Mouse (Mus musculus) erythroblast, embryonic 14.5 days (primary cell): ENCODE data around the gene Ch25h. TPM values are rescaled to one million over a fixed set of nuclear protein-coding genes. Genes with fewer than 3 reads are reported as not detected.

Experiments used
- H3K27me3 ChIP-seq: 2 replicates; pipeline ENCODE4 v1.6.1; 2012; ENCODE audit warnings: inconsistent platforms; ENCODE audit not compliant: control insufficient read depth
- H3K36me3 ChIP-seq: 2 replicates; pipeline ENCODE4 v1.6.1; 2012; ENCODE audit warnings: mild to moderate bottlenecking, inconsistent platforms; ENCODE audit not compliant: control insufficient read depth
- H3K4me1 ChIP-seq: 2 replicates; pipeline ENCODE4 v1.6.1; 2012; ENCODE audit warnings: inconsistent platforms; ENCODE audit not compliant: control insufficient read depth
- H3K4me3 ChIP-seq: replicated peaks from 2 replicates; pipeline ENCODE3; 2012; ENCODE audit warnings: moderate library complexity, mild to moderate bottlenecking, inconsistent platforms
- H3K9me3 ChIP-seq: 2 replicates; pipeline ENCODE4 v1.6.1; 2012; ENCODE audit warnings: low read length, inconsistent platforms, mixed read lengths; ENCODE audit not compliant: control insufficient read depth
- GATA1 ChIP-seq: IDR thresholded peaks from 2 replicates; pipeline ENCODE4 v1.6.1; 2012; ENCODE audit warnings: low read length, inconsistent platforms, mixed read lengths
- TAL1 ChIP-seq: IDR thresholded peaks from 3 replicates; pipeline ENCODE4 v1.6.1; 2012; ENCODE audit warnings: low read length, inconsistent platforms, mixed read lengths
- polyA plus RNA-seq: library from polyadenylated mRNA; stranded (reverse); fragments of >175 nt; gene quantifications from 2 replicates; pipeline ENCODE4 v1.2.3, GENCODE M21; 2012

Ch25h gene
- not detected in 2 replicates for polyA plus RNA-seq

DNA sequence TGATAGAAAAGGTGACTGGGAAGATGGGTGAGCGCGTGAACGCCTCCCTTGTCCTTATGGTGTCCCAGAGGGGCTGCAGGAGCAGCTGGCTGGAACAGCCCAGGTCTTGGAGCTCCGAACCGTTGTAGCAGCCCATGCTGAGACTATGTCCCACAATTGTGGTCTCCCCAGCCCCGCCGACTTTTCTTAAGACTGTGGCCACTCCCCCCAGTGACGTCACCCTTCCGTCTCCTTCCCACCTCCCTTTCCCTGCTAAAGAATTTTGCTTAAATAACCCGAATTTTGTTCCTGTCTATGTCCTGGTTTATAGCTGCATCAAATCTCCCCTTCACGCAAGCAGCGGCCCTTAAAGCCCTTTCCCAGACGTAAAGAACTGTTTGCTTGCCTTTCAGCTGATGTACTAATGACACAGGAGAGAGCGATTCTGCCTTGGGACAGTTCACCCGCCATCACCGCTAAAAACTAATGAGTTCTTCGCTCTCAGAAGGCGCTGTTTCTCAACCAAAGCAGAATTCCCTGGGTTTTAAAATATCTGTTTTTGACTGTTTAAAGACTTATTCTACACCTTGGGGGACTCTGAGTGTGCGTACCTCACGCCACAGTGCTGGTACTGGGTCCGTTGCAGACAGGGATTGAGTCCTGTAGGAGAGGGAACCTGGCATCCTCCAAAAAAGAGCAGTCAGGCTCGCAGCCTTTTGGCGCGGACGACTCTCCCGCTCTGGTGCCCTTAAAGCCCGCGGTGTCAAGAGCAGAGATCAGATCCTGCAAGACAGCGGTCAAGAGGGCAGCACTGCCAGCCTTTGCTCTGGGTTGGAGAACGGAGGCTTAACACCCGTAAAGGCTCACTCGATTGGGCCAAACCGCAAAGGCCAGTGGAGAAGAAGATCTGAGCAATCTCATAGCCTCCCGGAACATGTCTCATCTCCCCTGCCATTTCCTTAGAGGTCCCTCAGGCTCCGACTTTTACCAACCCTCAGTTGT lies at the start of gene Ch25h:
Gene Ch25h (minus strand): TSS at position 174 of the 981 bp plus-strand sequence.
- no peak for TF ChIP-seq TAL1
- no peak for TF ChIP-seq GATA1
- peaks cover 8% of the 10 kb centered on the region for H3K4me1 ChIP-seq
- no peaks in the 10 kb centered on the region for H3K36me3 ChIP-seq
- peak within 1 kb of the TSS; percentile 37 for H3K4me3 ChIP-seq
- peaks cover 56% of the 10 kb centered on the region for H3K27me3 ChIP-seq
- H3K9me3 ChIP-seq, result peaks cover 3% of the 10 kb centered on the region; the same call in 1 of the 2 replicates

DNA sequence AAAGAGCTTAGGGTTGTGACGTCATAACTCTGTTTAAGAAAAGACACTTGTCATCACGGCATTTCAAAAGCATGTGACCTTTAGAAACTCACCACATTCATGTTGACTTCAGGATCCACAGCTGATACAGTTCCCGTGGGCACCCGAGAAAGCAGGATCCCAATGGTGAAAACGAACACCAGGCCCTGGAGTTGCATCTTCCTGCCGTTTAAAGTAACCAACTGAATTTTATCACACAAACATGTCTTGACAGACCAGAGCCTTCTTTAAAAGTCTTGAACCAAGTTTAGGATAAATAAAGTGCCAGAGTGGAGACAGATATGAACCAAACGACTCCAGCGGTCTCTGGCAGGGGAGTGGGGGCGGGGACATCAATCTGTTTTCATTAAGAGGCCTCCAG lies 49.7 kb upstream of the Ch25h start:
- Histone ChIP-seq H3K27me3 (no peaks in the 10 kb centered on the region), H3K36me3 (peaks cover 3% of the 10 kb centered on the region; the same call in 1 of the 2 replicates), H3K9me3 (no peaks in the 10 kb centered on the region), H3K4me1 (peaks cover 20% of the 10 kb centered on the region), H3K4me3 (no peak overlapping the region)
- no peak for TF ChIP-seq GATA1
- no peak for TF ChIP-seq TAL1

DNA sequence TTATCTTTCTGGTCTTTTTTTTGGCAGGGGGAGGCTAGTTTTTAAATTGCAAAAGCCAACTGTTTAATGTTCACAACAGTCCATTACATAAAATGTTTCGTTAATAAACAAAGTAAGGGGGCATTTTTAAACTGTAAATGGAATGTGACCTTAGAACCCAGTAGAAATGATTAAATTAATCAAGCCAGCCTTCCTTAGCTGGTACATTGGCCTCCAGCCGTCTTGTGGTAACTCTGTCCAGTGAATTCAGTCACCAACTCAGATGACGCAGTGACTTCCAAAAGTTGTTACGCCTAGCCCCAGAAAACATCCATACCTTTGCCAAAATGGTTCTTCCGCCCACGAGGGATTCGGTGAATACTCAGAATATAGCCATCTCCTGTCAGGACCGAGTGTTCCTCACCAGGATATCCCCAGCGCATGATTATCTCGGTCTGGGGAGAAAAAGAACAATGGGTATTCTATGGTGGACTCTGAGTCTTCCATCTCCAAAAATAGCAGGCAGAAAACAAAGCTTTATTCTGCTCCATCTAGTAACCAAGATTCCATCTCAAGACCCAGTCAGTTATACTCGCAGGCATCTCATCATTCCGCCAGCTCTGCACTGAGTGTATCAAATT lies 48.3 kb upstream of the Ch25h start:
- Histone ChIP-seq H3K27me3 (no peaks in the 10 kb centered on the region), H3K36me3 (peaks cover 6% of the 10 kb centered on the region; the same call in 1 of the 2 replicates), H3K4me1 (peaks cover 19% of the 10 kb centered on the region), H3K9me3 (no peaks in the 10 kb centered on the region), H3K4me3 (no peak overlapping the region)
- TF ChIP-seq TAL1 (no peak), GATA1 (no peak)

DNA sequence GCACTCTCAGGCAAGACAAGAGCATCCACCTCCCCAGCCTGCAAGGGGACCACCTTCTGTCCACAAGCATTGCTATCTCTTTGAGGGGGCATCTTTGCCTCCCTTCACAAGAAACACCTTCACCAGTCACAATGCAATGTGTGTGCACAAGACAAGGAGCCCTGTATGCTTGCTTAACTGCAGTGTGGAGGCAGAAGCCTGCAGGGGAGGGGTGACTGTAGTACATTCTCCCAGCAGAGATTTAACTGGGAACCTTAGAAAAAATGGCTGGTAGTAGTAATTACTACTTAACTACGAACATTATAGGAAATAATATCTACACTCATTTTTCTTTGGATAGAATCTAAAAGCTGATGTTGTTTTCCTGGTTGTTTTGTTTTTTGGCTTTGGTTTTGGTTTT lies 47.0 kb upstream of the Ch25h start:
- Histone ChIP-seq H3K27me3 (no peaks in the 10 kb centered on the region), H3K4me3 (no peak overlapping the region), H3K4me1 (peaks cover 13% of the 10 kb centered on the region), H3K9me3 (no peaks in the 10 kb centered on the region), H3K36me3 (peaks cover 6% of the 10 kb centered on the region; the same call in 1 of the 2 replicates)
- no peak for TF ChIP-seq GATA1
- no peak for TF ChIP-seq TAL1

DNA sequence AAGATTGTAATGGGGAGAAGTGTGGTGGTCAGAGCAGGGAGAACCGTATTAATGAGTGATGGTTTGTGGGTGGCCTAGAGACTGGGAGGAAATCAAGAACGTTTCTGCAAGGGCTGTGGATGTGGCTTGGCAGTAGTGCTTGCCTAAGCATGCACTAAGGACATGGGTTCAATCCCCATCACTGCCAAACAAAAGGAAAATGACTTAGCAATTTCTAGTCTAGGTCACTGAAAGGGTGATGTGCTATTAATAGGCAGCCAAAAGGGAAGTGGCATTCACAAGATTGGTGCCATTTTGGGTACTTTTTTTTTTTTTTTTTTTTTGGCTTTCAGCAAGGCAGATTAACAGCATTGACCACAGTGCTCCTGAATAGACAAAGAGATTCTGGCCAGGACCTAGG lies 46.4 kb upstream of the Ch25h start:
- Histone ChIP-seq H3K27me3 (no peaks in the 10 kb centered on the region), H3K9me3 (no peaks in the 10 kb centered on the region), H3K36me3 (peaks cover 6% of the 10 kb centered on the region; the same call in 1 of the 2 replicates), H3K4me3 (no peak overlapping the region), H3K4me1 (peaks cover 6% of the 10 kb centered on the region)
- TF ChIP-seq TAL1 (no peak), GATA1 (no peak)

DNA sequence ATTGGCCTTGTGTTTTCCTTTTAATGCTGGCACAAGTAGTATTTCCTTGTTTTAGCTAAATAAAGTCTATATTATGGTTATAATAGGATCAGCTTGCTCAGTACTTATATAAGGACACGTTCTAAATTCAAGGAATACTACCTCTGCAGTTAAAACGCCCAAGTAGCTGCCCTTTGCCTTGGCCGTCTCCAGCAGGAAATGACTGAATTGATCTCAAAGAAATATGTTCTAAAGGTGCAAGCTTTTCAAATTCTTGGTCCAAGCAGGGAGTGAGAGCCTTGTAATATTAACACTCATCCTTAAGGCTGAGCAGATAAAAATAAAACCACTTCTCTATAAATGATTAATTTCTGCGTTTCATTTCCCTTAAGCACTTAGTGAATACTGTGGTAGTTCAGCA lies 45.1 kb upstream of the Ch25h start:
- H3K4me1 ChIP-seq, result 0 out of 2 replicates have a peak, but pooled peaks cover 2% of the 10 kb centered on the region
- no peak overlapping the region for H3K4me3 ChIP-seq
- no peaks in the 10 kb centered on the region for H3K27me3 ChIP-seq
- H3K36me3 ChIP-seq, result peaks cover 6% of the 10 kb centered on the region; the same call in 1 of the 2 replicates
- TF ChIP-seq TAL1 (no peak), GATA1 (no peak)
- H3K9me3 ChIP-seq, result no peaks in the 10 kb centered on the region

GRCm38 (mm10) chr19:34519646-34520045 lies 44.7 kb upstream of the Ch25h start:
- Histone ChIP-seq H3K36me3 (peaks cover 6% of the 10 kb centered on the region; the same call in 1 of the 2 replicates), H3K27me3 (no peaks in the 10 kb centered on the region), H3K4me1 (0 out of 2 replicates have a peak, but pooled peaks cover 2% of the 10 kb centered on the region), H3K4me3 (no peak overlapping the region), H3K9me3 (no peaks in the 10 kb centered on the region)
- TF ChIP-seq TAL1, result no peak
- TF ChIP-seq GATA1, result no peak

GRCm38 (mm10) chr19:34518786-34519185 lies 43.8 kb upstream of the Ch25h start:
- Histone ChIP-seq H3K36me3 (peaks cover 6% of the 10 kb centered on the region; the same call in 1 of the 2 replicates), H3K9me3 (no peaks in the 10 kb centered on the region), H3K4me1 (0 out of 2 replicates have a peak, but pooled peaks cover 2% of the 10 kb centered on the region), H3K27me3 (no peaks in the 10 kb centered on the region), H3K4me3 (no peak overlapping the region)
- TF ChIP-seq TAL1 (no peak), GATA1 (no peak)
